Mouse (Mus musculus) brain, embryonic 18.5 days (tissue): Measurements from ENCODE around the gene Stac3.

Experiments
- DNase-seq: peaks from one replicate; pipeline ENCODE4 v3.0.0-alpha.2; 2012; ENCODE audit warnings: low read depth, low spot score

Gene Stac3

DNA sequence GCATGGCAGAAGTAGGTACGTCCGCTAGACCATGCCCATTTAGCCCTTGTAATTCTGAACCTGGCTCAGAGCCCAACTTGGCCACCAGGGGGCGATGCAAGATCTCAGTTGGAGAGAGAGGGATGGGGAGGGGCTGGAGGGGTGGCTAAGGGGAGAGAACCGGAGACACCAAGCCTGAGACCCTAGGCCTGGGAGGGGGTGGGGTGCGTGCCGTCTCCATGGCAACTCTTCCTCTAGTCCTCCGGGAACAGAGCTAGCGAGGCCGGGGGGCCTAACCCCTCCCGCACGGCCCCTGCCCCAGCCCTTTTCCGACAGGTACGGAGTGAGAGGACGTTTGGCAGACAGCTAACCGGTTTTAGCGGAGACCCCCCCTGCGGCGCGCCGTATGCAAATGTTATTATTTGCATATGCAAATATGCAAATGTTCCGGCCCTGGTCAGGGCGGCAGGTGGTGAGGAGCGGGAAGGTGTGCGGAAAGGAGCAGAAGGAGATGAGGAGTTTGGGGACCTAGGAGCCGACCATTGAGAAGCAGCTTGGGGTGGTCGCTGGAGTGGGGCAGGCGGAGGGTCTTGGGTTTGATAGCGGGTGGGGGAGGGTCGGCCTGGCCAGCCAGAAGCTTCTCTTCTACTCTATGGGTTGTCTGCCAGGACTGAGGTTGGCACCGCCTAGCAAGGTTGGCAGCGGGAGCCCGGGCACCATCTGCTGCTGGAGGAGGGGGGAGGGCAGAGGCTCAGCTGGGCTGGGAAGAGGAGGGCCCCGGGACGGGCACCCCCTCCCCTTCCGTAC lies 7.8 kb downstream of the Stac3 start:
- peak; percentile 85 for DNase-seq

DNA sequence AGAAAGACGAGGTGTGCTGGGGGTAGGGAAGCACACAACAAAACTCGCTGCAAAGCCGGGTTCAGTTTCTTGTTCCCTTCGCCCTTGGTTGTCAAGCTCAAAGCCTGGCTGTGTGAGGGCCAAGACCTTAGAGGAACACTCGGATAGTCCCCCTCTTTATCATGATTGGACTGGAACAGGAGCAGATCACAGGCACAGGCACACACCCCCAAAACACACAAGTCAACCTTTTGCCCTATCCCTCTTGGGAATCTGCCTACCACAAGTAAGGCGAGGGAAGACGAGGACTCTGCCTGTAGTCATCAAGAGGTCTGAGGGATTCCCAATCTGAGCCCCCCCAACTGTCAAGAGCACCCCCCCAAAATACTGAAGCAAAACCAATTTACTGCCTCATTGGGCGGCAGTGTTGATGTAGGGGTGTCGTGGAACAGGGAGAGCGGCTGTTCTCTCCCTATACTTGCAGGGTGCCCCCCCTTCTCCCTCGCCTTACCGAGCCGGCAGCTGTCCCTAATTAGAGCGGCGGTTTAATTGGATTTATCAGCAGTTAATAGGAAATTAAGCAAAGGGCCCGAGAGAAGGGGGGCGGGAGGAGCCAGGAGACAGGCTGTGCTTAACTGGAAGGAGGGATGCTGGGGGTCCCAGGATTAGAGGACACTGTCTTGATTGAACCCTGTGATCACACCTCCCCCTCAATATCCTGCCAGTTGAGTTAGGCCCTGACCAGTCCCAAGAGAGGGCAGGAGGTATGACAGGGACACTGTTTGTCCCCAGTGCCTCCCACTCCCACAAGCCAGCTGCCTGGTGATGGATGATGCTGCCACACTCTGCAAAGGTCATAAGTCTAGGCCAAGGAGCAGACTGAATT lies 8.6 kb downstream of the Stac3 start:
- DNase-seq = no peak

DNA sequence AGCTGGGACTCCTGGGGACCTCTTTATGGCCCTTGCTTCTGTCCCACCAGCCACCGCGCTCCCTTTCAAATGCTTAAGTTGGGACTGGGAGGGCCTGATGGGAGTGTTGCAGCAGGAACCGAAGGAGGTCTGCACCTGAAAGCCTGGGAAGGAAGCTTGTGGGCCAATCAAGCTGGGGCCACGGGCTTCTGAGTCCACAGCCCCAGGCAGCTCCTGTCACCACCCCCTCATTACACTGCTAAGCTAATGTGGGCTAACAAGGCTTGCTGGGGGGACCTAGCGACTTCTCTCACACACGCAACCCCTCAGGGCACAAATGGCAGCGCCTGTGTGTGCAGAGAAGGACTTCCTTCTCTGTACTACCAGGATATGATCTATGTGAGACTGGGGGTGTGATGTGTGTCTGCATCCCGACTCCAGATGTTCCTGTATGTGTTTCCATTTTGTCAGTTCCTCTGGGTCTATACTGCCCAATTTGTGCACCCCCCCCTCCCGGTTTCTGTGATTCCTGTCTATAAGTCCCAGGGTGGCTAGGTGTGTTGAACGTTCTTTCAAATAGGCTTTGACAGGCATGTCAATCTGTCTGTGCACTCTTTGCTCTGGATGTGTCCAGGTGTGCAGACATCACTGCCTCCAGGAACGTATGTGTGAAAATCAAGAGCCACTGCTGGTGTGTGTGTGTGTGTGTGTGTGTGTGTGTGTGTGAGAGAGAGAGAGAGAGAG lies 9.6 kb downstream of the Stac3 start:
- DNase-seq = no peak

DNA sequence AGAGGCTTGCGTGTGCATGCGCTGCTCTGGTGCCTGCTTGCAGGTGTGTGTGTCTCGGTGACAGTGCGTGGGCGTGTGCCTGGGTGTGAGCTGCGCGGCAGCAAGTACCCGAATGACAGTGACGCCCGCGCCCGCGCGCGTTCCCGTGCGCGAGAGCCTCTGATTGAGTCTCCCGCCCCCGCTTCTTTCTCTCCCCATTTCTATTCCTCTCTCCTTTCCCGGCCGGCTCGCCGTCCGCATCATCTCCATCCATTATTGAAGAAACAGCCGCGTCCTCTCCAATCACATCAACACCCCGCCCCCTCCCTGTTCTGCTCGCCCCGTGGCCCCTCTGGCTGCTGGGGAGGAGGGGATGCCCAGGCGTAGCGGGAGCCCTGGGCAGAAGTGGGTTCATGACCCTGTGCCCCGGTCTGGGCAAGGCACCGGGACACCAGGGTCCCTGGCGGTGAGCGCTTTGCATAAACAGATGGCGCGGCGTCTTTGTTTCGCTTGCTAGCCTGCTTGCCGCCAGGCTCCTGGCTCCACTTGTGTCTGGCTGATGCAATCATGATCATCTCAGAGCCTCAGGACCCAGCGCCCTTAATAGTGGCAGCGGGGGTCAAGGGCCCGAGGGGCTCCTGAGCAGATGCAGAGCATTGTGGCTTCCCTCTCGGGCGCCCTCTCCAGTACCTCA lies 10.3 kb downstream of the Stac3 start:
- no peak for DNase-seq

DNA sequence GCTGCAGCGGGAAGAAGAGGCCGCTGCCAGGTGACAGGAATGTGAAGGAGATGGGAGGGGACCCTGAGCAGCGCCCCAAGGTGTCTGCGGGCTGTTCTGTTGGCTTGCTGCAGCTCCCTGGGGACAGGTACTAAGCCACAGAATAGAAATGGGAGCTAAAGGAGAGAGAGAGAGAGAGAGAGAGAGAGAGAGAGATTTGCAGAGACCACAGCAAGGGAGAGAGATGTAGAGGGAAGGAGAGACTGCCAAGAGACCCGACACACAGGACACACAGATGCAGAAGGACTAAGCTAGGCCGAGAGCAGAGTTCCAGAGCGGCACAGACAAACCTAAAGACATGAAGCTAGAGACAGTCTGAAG lies 10.8 kb downstream of the Stac3 start:
- no peak for DNase-seq

DNA sequence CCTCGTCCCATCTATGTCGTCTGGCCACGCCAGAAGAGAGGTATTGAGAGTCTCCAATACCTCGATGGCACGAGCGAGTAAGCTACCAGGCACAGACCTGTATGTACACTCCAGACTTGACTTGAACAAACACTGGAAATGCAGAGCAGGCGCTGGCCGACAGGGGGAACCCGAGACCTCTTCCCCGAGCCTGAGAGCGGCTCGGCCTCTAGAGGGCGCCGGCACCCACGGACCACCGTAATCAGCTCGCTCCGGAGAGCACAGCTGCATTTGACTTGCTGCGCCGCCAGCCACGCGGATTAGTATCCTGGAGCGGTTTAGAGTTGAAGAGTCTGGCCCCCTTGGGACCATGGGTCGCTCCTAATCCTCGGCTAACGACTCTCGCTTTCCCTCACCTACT lies 11.3 kb downstream of the Stac3 start:
- DNase-seq = no peak

DNA sequence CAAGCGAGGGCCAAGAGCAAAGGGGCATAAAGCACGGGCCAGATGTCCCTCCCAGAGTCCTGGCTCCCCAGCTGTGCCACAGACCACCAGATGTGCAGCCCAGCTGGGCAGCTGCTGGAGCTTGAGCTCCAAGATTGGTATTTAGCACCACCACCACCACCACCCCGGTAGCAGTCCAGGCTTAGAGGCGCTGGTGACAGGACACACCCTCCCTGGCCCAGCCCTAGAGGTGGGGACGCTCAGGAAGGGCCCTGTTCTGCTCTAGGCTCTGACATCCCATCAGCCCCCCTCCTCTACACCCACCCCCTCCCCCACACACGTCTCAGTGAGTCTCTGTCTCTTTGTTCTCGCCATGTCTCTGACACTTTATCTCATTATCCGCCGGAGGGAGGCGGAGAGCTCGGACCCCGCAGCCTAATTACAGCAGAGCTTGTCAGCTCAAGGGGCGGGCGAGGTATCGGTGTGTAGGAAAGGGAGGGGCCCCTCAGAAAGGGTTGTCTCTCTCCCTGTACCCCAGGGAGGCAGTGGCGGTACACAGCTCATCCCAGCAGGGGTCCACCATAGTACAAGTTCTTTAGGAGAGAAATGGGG lies 12.1 kb downstream of the Stac3 start:
- no peak for DNase-seq

DNA sequence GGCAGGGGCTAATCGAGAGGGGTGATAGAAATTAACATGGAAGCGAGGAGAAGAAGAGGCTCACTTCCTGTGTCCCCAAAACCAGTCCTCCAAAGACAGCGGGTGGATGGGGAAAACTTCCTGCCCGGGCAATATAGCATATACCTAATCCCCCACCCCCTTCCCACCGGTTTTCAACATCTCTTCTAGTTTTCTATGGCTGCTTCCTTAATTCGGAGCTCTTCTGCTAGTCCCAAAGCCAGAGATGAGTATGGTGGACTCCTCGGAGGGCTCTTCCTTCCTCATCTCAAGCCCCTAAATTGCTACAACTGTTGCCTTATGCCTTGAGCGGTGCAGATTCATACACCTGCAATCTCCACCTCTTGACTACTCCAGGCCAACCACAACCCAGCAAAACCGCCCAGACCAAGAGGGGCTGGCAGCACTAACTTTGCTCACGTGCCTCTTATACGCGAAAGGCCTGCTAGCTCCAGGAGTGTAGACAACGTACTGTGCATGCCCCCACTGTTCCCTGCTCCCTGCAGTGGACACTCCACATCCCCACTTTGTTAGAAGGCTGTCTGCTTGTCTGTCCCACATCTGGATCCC lies 12.7 kb downstream of the Stac3 start:
- DNase-seq = no peak

DNA sequence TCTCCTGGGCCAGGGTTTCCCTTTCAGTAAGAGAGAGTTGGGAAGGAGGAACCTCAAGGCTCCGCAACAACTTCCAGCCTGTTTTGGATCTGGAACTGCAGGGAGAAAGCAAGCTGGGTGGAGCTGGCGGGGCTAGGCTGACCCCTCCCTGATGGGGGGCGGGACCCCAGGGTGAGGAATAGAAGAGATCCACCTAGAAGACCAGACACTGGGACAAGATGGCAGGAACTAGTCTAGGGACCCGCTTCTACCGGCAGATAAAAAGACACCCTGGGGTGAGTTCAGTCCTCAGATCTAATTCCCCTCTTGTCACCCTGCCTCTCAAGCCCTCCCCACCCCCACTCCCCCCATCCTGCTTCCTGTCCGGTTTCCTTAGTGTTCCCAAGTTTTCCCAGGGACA lies 13.3 kb downstream of the Stac3 start, which contains the start of gene Ndufa4l2:
Gene Ndufa4l2, plus strand, starts transcription at position 204 of the 400 bp plus-strand sequence.
- no peak for DNase-seq

DNA sequence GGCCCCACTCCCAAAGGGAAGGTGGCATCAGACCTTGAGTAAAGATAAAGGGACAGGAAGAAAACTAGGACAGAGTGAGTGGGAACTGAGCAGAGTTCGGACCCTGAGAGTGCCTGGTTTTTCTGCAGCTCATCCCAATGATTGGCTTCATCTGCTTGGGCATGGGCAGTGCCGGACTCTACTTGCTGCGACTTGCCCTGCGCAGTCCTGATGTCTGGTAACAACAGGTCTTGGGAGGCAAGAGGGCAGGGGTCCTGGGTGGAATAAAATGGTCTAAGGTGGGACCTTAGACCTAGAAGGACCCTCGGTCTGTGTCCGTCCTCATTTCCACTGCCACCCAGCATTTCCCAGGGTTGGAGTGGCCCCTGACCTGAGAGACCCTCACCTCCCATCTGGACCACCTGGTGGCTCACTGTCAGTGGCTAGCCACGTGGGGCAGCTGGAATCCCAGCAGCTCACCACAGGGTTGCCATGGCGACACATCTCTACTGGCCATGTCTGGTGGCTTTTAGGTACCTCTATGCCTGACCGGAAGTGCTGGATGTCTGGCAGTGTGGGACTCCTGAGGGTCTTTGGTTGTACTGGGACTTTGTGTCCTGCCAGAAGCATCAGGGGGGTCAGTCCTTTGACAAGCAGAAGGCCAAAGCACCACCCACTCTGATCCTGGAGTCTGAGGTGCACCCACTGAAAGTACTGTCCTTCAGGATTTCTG lies 13.9 kb downstream of the Stac3 start:
- DNase-seq = no peak

DNA sequence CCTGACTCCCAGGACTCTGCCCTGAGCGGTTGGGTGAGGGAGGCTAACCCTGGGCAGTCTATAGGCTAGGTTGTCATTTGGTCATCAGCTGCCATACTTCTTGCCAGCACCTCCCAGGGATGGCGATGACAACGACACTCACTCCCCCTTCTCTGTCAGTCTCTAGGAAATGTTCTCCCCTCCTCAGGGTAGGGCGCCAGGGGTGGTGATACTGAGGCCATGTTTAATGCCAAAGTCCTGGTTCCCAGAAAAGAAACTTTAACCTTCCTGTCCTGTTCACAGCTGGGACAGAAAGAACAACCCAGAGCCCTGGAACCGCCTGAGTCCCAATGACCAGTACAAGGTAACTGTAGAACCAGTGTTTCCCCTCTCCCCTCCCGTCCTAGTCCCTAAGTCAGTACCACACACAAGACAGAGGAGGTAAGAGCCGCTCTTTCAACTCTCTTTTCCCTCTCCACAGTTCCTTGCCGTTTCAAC lies 14.5 kb downstream of the Stac3 start:
- no peak for DNase-seq

DNA sequence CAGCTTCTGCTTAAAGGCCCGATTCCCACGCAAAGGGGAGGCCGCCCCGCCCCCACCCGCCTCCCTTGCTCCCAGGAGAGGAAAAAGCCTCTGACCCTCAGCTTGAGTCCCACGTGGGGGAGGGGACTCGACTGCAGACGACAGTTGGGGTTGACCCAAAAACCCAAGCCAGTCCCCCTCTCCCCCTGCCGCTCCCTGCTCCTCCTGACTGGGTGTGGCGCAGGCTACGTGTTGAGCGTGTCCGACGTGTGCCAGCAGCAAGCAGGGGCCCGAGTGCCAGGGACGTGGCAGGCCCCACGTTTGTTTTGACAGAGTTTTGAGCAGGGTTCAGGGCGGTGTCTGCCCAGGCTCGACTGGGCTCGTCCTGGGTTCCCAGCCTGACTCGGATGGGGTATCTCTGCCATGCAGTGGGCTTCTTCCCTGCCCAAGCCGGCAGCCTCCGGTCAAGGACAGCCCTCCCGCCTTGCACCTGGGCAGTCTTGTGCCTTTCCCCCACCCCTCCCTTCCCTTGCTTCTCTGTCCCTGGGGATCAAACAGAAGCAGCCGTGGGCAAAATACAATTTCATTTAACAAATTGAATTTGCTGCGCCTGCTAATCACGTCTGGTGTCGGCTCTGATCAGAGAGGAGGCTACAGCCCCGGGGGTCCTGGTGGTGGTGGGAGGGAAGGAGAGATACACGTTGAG lies 15.2 kb downstream of the Stac3 start:
- DNase-seq = no peak

DNA sequence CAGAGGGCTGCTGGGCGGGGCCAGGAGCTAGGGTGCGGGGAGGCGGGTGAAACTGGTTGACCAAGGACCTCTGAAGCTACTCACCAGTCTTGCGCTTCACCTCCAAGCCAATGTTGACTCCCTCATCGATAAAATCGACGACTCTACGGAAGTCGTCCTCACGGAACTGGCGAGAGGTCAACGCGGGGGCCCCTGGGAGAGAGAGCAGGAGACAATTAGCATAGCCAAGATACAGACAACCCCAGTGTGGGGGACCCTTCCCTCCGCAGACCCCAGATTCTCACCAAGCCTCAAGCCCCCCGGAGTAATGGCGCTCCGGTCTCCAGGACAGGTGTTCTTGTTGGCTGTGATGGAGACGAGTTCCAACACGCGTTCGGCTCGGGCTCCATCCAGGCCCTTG lies 16.5 kb downstream of the Stac3 start:
- no peak for DNase-seq

DNA sequence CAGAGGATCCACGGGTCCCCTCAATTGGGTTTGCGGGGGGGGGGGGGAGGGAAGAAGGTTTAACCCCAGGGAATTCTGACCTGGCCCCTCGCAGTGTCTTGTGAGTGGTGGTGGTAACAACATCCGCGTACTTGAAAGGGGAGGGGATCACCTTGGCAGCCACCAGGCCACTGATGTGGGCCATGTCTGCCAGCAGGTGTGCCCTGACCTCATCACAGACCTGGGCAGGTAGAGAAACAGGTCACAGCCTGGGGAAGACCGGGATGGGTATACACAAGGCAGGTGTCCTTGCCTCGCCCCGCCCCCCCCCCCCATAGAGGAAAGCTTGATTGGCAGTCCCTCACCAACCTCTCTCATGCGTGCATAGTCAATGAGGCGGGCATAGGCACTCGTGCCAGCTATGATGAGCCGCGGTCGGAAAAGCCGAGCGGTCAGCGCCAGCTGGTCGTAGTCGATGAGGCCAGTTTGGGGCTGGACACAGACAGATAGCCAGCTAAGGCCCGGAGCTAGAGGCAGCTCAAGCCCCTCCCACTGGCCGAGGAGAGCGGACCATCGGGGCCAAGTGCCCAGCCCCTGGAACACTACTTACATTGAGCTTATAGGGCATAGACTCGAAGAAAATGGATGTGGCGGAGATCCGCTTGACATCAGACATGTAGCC lies 17.7 kb downstream of the Stac3 start:
- no peak for DNase-seq

DNA sequence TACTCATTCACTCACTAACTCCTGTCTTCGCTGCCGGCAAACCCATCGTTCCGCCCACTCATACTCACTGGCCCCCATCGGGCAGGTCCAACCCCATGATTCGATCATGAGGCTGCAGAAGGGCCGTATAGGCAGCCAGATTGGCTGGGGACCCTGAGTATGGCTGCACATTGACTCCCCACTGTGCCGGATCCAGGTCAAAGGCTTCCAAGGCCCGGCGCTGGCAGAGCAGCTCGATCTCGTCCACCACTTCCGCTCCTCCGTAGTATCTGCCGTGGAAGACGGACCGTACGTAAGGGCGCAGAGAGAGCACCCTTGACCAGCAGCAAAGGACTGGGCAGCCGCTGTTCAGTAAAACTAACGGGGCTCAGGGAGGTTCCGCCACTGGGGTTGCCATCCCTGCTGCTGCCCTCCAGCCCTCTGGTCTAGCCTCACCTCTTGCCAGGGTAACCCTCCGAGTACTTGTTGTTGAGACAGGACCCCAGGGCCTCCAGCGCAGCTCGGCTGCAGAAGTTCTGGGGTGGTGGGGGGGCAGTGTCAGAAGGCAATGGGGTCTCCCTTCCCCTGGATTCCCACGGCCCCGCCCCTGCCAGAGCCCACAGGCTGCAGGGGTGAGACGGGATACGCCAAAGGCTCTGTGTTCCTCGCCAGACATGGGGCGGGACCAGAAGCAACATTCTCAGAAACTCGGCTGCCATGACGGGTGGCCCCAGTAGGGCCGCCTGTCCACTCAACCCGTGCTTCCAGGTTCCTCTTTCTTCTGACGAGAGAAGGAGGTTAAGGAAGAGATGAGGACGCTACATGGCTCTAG lies 18.6 kb downstream of the Stac3 start:
- DNase-seq = no peak

DNA sequence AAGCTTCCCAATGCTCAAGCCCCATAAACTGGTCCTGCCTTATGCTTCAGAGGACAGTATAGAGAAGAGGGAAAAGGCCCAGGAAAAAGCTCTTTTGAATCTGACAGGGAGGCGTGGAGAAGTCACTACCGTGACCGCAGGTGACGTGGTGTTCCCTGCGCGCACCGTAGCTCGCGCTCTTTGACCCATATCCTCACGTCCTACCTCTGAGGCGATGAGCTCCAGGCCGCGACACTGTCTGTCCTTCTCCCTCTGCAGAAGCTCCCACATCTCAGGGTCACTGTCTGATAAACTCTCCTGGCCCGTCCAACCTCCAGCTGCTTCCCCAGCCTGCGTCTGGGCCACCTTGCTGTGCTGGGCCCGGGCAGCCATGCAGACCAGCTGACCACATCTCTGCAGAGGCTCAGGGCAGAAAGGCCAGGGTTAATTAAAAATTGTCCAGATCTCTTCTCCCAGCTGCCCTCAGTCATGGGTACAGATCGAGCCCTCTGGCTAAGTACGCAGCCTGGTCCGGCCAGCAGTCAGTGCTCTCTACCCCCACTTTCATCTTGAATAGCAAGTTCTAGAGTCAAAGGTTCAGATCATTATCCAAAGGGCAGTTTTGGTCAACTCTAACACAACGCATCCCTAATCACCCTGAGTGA lies 19.4 kb downstream of the Stac3 start:
- DNase-seq = no peak

DNA sequence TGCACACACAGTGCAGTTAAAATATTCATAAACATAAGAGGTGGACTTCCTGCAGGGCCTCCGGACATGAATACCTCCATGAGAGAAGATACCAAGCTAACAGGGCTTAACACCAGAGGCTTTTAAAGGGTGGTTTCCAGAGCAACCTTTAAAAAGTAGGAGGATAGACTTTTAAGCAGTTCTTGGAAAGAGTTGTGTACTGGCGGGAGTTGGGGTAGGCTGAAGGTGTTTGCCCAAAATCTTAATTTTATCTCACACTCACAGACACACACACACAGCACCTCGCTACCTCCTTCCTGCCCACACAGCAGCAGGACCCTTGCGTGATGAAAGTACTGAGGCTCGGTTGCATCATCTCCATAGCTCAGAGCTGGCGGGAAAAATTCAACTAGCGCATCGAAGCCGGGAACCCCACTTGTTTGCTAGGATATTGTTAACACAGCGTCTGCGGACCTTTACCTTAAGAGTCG lies 20.2 kb downstream of the Stac3 start:
- no peak for DNase-seq
